Mouse (Mus musculus) MEL (cell line): ENCODE results near the gene Gcc2. TPM values are rescaled to one million over a fixed set of nuclear protein-coding genes. Genes with fewer than 3 reads are reported as not detected.

Source experiments
- DNase-seq: peaks from one replicate; pipeline ENCODE4 v3.0.0; 2011; ENCODE audit warnings: low read depth, low spot score
- H3K27ac ChIP-seq: 2 replicates; pipeline ENCODE4 v1.5.1; 2012; ENCODE audit warnings: low read depth, mild to moderate bottlenecking, control low read depth, low read length, moderate library complexity; ENCODE audit not compliant: control insufficient read depth
- H3K27me3 ChIP-seq, 2 experiments: fragments of 150-350 bp in 1 of 2; sonication (generic) in 1 of 2; 2 replicates each; pipeline ENCODE4 v1.6.1; 2012; ENCODE audit warnings: low read length in 2 of 2, mild to moderate bottlenecking in 2 of 2, improper control_type of control experiment in 1 of 2, moderate library complexity in 1 of 2; ENCODE audit not compliant: insufficient read depth in 2 of 2, control insufficient read depth in 1 of 2
- H3K36me3 ChIP-seq, 2 experiments: 2 replicates each; pipeline ENCODE4 v1.6.1; 2012 to 2014; ENCODE audit warnings: low read length in 2 of 2, improper control_type of control experiment in 1 of 2, inconsistent platforms in 1 of 2, mild to moderate bottlenecking in 1 of 2; ENCODE audit not compliant: insufficient read depth in 2 of 2, control insufficient read depth in 1 of 2
- H3K4me1 ChIP-seq, 2 experiments: fragments of 150-350 bp in 1 of 2; sonication (generic) in 1 of 2; 2 replicates each; pipeline ENCODE4 v1.6.1; 2012; ENCODE audit warnings: low read length in 2 of 2, improper control_type of control experiment in 1 of 2, mild to moderate bottlenecking in 1 of 2; ENCODE audit not compliant: insufficient read depth in 2 of 2, control insufficient read depth in 1 of 2
- H3K4me3 ChIP-seq, 2 experiments: fragments of 150-350 bp in 1 of 2; sonication (generic) in 1 of 2; 2 replicates each; pipeline ENCODE4 v1.5.1; 2012; ENCODE audit warnings: low read depth in 2 of 2, low read length in 2 of 2, mild to moderate bottlenecking in 2 of 2, moderate library complexity in 2 of 2, control low read depth in 1 of 2, improper control_type of control experiment in 1 of 2; ENCODE audit not compliant: control insufficient read depth in 1 of 2, insufficient read depth in 1 of 2
- H3K79me2 ChIP-seq: 2 replicates; pipeline ENCODE4 v1.6.1; 2012; ENCODE audit warnings: mild to moderate bottlenecking, low read length, moderate library complexity; ENCODE audit not compliant: control insufficient read depth, poor library complexity, insufficient read depth
- H3K9ac ChIP-seq: 2 replicates; pipeline ENCODE4 v1.6.1; 2012; ENCODE audit warnings: low read depth, mild to moderate bottlenecking, control low read depth, low read length, moderate library complexity; ENCODE audit not compliant: control insufficient read depth, poor library complexity, severe bottlenecking
- H3K9me3 ChIP-seq: fragments of 150-350 bp; sonication (generic); replicated peaks from 2 replicates; pipeline ENCODE4 v1.6.1; 2012; ENCODE audit warnings: mild to moderate bottlenecking, low read length, improper control_type of control experiment, moderate library complexity; ENCODE audit not compliant: insufficient read depth
- BHLHE40 ChIP-seq: IDR thresholded peaks from 2 replicates; pipeline ENCODE4 v1.6.1; 2012; ENCODE audit warnings: low read depth, mild to moderate bottlenecking, inconsistent platforms, low read length, improper control_type of control experiment, borderline replicate concordance
- CHD1 ChIP-seq: IDR thresholded peaks from 2 replicates; pipeline ENCODE4 v1.6.1; 2012; ENCODE audit warnings: low read depth, mild to moderate bottlenecking, inconsistent platforms, low read length, improper control_type of control experiment
- CHD2 ChIP-seq: IDR thresholded peaks from 2 replicates; pipeline ENCODE4 v1.6.1; 2011; ENCODE audit warnings: low read length, improper control_type of control experiment
- E2F4 ChIP-seq: IDR thresholded peaks from 2 replicates; pipeline ENCODE4 v1.6.1; 2011; ENCODE audit warnings: low read depth, low read length, improper control_type of control experiment, borderline replicate concordance
- ELF1 ChIP-seq: IDR thresholded peaks from 2 replicates; pipeline ENCODE4 v1.6.1; 2014; ENCODE audit warnings: low read depth, mild to moderate bottlenecking, inconsistent platforms, low read length, improper control_type of control experiment, moderate library complexity
- EP300 ChIP-seq, 2 experiments: IDR thresholded peaks; 2 replicates each; pipeline ENCODE4 v1.6.1; 2011; ENCODE audit warnings: improper control_type of control experiment in 2 of 2, low read length in 2 of 2, low read depth in 1 of 2, mild to moderate bottlenecking in 1 of 2
- ETS1 ChIP-seq: IDR thresholded peaks from 2 replicates; pipeline ENCODE4 v1.6.1; 2012; ENCODE audit warnings: low read depth, mild to moderate bottlenecking, inconsistent platforms, low read length, improper control_type of control experiment, moderate library complexity
- GABPA ChIP-seq: IDR thresholded peaks from 2 replicates; pipeline ENCODE4 v1.6.1; 2012; ENCODE audit warnings: low read depth, mild to moderate bottlenecking, inconsistent platforms, low read length, improper control_type of control experiment, moderate library complexity
- GATA1 ChIP-seq: IDR thresholded peaks from 2 replicates; pipeline ENCODE4 v1.6.1; 2011; ENCODE audit warnings: low read depth, low read length, improper control_type of control experiment
- HCFC1 ChIP-seq: IDR thresholded peaks from 2 replicates; pipeline ENCODE4 v1.6.1; 2012; ENCODE audit warnings: low read depth, mild to moderate bottlenecking, inconsistent platforms, low read length, improper control_type of control experiment, moderate library complexity
- JUND ChIP-seq: IDR thresholded peaks from 2 replicates; pipeline ENCODE4 v1.6.1; 2011; ENCODE audit warnings: low read depth, mild to moderate bottlenecking, improper control_type of control experiment, low read length
- KAT2A ChIP-seq: conservative IDR thresholded peaks from 2 replicates; pipeline ENCODE4 v1.6.1; 2012; ENCODE audit warnings: low read depth, low read length, improper control_type of control experiment, inconsistent platforms
- MAFK ChIP-seq: IDR thresholded peaks from 2 replicates; pipeline ENCODE4 v1.6.1; 2011; ENCODE audit warnings: low read depth, mild to moderate bottlenecking, low read length, improper control_type of control experiment, borderline replicate concordance
- MAX ChIP-seq: IDR thresholded peaks from 2 replicates; pipeline ENCODE4 v1.6.1; 2011; ENCODE audit warnings: low read length, improper control_type of control experiment
- MAZ ChIP-seq: IDR thresholded peaks from 2 replicates; pipeline ENCODE4 v1.6.1; 2012; ENCODE audit warnings: low read depth, mild to moderate bottlenecking, inconsistent platforms, low read length, improper control_type of control experiment
- MEF2A ChIP-seq: IDR thresholded peaks from 2 replicates; pipeline ENCODE4 v1.6.1; 2014; ENCODE audit warnings: low read depth, mild to moderate bottlenecking, inconsistent platforms, low read length, improper control_type of control experiment; ENCODE audit not compliant: poor library complexity, insufficient replicate concordance, severe bottlenecking; ENCODE audit errors: extremely low read depth
- MXI1 ChIP-seq: IDR thresholded peaks from 2 replicates; pipeline ENCODE4 v1.6.1; 2011; ENCODE audit warnings: mild to moderate bottlenecking, low read depth, low read length, improper control_type of control experiment
- MYB ChIP-seq: IDR thresholded peaks from 2 replicates; pipeline ENCODE4 v1.6.1; 2011; ENCODE audit warnings: mild to moderate bottlenecking, low read depth, low read length, improper control_type of control experiment
- MYC ChIP-seq: IDR thresholded peaks from 2 replicates; pipeline ENCODE4 v1.6.1; 2011; ENCODE audit warnings: low read depth, mild to moderate bottlenecking, low read length, improper control_type of control experiment, moderate library complexity
- NELFE ChIP-seq: IDR thresholded peaks from 2 replicates; pipeline ENCODE4 v1.6.1; 2011; ENCODE audit warnings: low read depth, low read length, improper control_type of control experiment
- NRF1 ChIP-seq: IDR thresholded peaks from 2 replicates; pipeline ENCODE4 v1.6.1; 2014; ENCODE audit warnings: low read depth, mild to moderate bottlenecking, inconsistent platforms, low read length, improper control_type of control experiment, moderate library complexity; ENCODE audit not compliant: poor library complexity, insufficient read depth, severe bottlenecking
- POLR2A ChIP-seq, 2 experiments: IDR thresholded peaks; 2 replicates each; pipeline ENCODE4 v1.6.1; 2011 to 2012; ENCODE audit warnings: low read length in 2 of 2, mild to moderate bottlenecking in 2 of 2, control low read depth in 1 of 2, improper control_type of control experiment in 1 of 2, low read depth in 1 of 2, moderate library complexity in 1 of 2; ENCODE audit not compliant: control insufficient read depth in 1 of 2, insufficient read depth in 1 of 2, poor library complexity in 1 of 2
- POLR2AphosphoS2 ChIP-seq: IDR thresholded peaks from 2 replicates; pipeline ENCODE4 v1.6.1; 2011; ENCODE audit warnings: low read length, improper control_type of control experiment
- POLR2AphosphoS5 ChIP-seq: IDR thresholded peaks from 2 replicates; pipeline ENCODE4 v1.6.1; 2012; ENCODE audit warnings: low read depth, borderline replicate concordance, mild to moderate bottlenecking, inconsistent platforms, low read length, moderate library complexity, mixed read lengths
- RAD21 ChIP-seq: IDR thresholded peaks from 2 replicates; pipeline ENCODE4 v1.6.1; 2011; ENCODE audit warnings: mild to moderate bottlenecking, low read depth, low read length, improper control_type of control experiment
- RCOR1 ChIP-seq: IDR thresholded peaks from 2 replicates; pipeline ENCODE4 v1.6.1; 2012; ENCODE audit warnings: low read depth, mild to moderate bottlenecking, inconsistent platforms, low read length, improper control_type of control experiment
- SMC3 ChIP-seq: IDR thresholded peaks from 2 replicates; pipeline ENCODE4 v1.6.1; 2011; ENCODE audit warnings: low read depth, low read length, improper control_type of control experiment
- TAL1 ChIP-seq: IDR thresholded peaks from 2 replicates; pipeline ENCODE4 v1.6.1; 2012; ENCODE audit warnings: mild to moderate bottlenecking, inconsistent platforms, low read length, moderate library complexity, mixed read lengths
- TBP ChIP-seq: IDR thresholded peaks from 2 replicates; pipeline ENCODE4 v1.8.0; 2011; ENCODE audit warnings: low read depth, low read length, improper control_type of control experiment
- TCF12 ChIP-seq: IDR thresholded peaks from 2 replicates; pipeline ENCODE4 v1.6.1; 2014; ENCODE audit warnings: low read depth, mild to moderate bottlenecking, inconsistent platforms, low read length, improper control_type of control experiment, moderate library complexity
- USF1 ChIP-seq: IDR thresholded peaks from 2 replicates; pipeline ENCODE4 v1.6.1; 2014; ENCODE audit warnings: low read depth, mild to moderate bottlenecking, inconsistent platforms, low read length, improper control_type of control experiment, moderate library complexity
- USF2 ChIP-seq, 2 experiments: IDR thresholded peaks; 2 replicates each; pipeline ENCODE4 v1.6.1; 2011 to 2012; ENCODE audit warnings: improper control_type of control experiment in 2 of 2, low read length in 2 of 2, borderline replicate concordance in 1 of 2, inconsistent platforms in 1 of 2, low read depth in 1 of 2, mild to moderate bottlenecking in 1 of 2; ENCODE audit not compliant: insufficient read depth in 1 of 2
- ZKSCAN1 ChIP-seq: IDR thresholded peaks from 2 replicates; pipeline ENCODE4 v1.6.1; 2012; ENCODE audit warnings: low read depth, mild to moderate bottlenecking, inconsistent platforms, low read length, improper control_type of control experiment, moderate library complexity
- ZMIZ1 ChIP-seq: IDR thresholded peaks from 2 replicates; pipeline ENCODE4 v1.6.1; 2012; ENCODE audit warnings: low read depth, mild to moderate bottlenecking, inconsistent platforms, low read length, improper control_type of control experiment, moderate library complexity
- ZNF384 ChIP-seq: IDR thresholded peaks from 2 replicates; pipeline ENCODE4 v1.6.1; 2012; ENCODE audit warnings: low read depth, mild to moderate bottlenecking, inconsistent platforms, low read length, improper control_type of control experiment
- polyA plus RNA-seq, 2 experiments: library from polyadenylated mRNA; stranded (reverse) in 1 of 2; unstranded in 1 of 2; fragments of >175 nt in 1 of 2; fragments of >200 nt in 1 of 2; gene quantifications; 2 replicates each; pipeline versions ENCODE4 v1.2.1 to v1.2.4; 2012; ENCODE audit warnings: low replicate concordance in 2 of 2, low read depth in 1 of 2; ENCODE audit not compliant: insufficient read length in 2 of 2, insufficient read depth in 1 of 2, missing spikeins in 1 of 2
- total RNA-seq: library from RNA; depleted of rRNA; stranded (reverse); fragments of 300-350 nt; gene quantifications from 2 replicates; pipeline ENCODE4 v1.2.3, GENCODE M21; 2012; rRNA removed

Gcc2 gene
- total RNA-seq (14.4 and 16.1 TPM in 2 replicates), polyA plus RNA-seq (10 to 100 TPM in 1 of 2 experiments, not detected in 1; 18.0 TPM)

DNA sequence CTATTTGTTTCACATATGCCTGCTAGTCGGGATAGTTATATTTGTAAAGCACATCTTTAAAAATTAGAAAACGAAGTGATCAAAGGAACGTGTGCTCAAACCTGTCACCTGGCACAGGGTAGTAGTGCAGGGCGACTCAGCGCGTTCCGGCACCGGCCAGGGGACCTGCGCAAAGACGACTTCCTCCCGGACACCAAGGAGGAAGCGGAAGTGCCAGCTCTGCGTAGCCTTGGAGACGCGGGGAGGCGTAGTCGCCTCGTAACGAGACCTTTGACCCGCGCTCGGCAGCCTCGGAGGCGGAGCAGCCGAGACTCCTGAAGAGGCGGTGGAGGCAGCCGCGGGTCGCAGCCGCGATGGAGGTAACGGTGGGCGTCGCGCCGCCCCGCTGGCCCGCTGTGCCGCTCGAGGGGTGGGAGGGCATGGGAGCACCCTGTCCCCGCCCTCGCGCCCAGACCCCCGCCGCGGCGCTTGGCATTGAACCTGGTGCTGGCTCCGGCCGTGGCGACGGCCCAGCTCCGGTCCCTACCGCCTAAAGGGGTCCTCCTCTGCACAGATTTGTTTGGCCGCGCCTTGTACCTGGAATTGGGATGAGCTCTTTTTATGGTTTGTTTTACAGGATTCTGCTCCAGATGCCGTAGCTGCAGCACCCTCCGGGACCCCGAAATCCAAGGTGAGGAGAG lies at the start of gene Gcc2:
Gene Gcc2, plus strand, starts transcription at position 285 of the 680 bp plus-strand sequence.
- Histone ChIP-seq H3K79me2 (peaks cover 2% of the 10 kb centered on the region), H3K9me3 (no peaks in the 10 kb centered on the region), H3K36me3 (peaks cover 0 to 13% of the 10 kb centered on the region in 2 experiments; a peak in 2 of 4 replicates), H3K27ac (no peak within 1 kb of the TSS), H3K4me1 (peaks cover 0 to 4% of the 10 kb centered on the region in 2 experiments; a peak in 2 of 4 replicates), H3K4me3 (peak within 1 kb of the TSS; percentile 59 to 93), H3K9ac (peak within 1 kb of the TSS; percentile 80), H3K27me3 (0 out of 4 replicates have a peak, but pooled peaks cover 0 to under 1% of the 10 kb centered on the region in 2 experiments)
- DNase-seq = peak; percentile 96
- peak; percentile 71 for TF ChIP-seq TBP
- no peak for TF ChIP-seq MYB
- peak; percentile 56; the same call in 1 of the 2 replicates for TF ChIP-seq KAT2A
- peak; percentile 78 for TF ChIP-seq MAX
- no peak for TF ChIP-seq CHD2
- peak; percentile 94 for TF ChIP-seq ZMIZ1
- no peak for TF ChIP-seq MAFK
- TF ChIP-seq JUND = no peak
- no peak for TF ChIP-seq SMC3
- no peak for TF ChIP-seq GABPA
- 0 out of 4 replicates have a peak, but pooled peaks of 1 of the 2 experiments have one; percentile 17 for TF ChIP-seq EP300 (IDR thresholded peaks at IDR 0.05; ENCODE audit: low read depth in 1 of 2, low read length in 2 of 2)
- TF ChIP-seq RCOR1 = no peak
- peak; percentile 98 for TF ChIP-seq NELFE
- no peak for TF ChIP-seq MAZ
- TF ChIP-seq POLR2AphosphoS2 = peak; percentile 98
- TF ChIP-seq GATA1 = no peak
- TF ChIP-seq BHLHE40 = no peak
- TF ChIP-seq CHD1 = no peak; the same call in 1 of the 2 replicates
- peak; percentile 68 for TF ChIP-seq MYC
- no peak for TF ChIP-seq USF2 (IDR thresholded peaks at IDR 0.05; ENCODE audit: borderline replicate concordance in 1 of 2, insufficient read depth in 1 of 2, low read depth in 1 of 2, low read length in 2 of 2)
- no peak for TF ChIP-seq MEF2A
- TF ChIP-seq POLR2A (IDR thresholded peaks at IDR 0.05; ENCODE audit: control insufficient read depth in 1 of 2, insufficient read depth in 1 of 2, low read depth in 1 of 2, low read length in 2 of 2, poor library complexity in 1 of 2) = peak; percentile 30 to 96; a peak in 2 of 4 replicates
- TF ChIP-seq NRF1 = peak; percentile 79
- TF ChIP-seq ELF1 = peak; percentile 97
- TF ChIP-seq POLR2AphosphoS5 = no peak
- TF ChIP-seq RAD21 = no peak
- TF ChIP-seq MXI1 = peak; percentile 88
- TF ChIP-seq E2F4 = no peak
- no peak for TF ChIP-seq ZKSCAN1
- TF ChIP-seq ZNF384 = no peak
- peak; percentile 53; the same call in 1 of the 2 replicates for TF ChIP-seq TCF12
- peak; percentile 89 for TF ChIP-seq HCFC1
- peak; percentile 39; the same call in 1 of the 2 replicates for TF ChIP-seq ETS1
- no peak for TF ChIP-seq TAL1
- TF ChIP-seq USF1 = peak; percentile 35; the same call in 1 of the 2 replicates
